Mouse (Mus musculus) ES-Bruce4 (cell line): ENCODE results near the gene Aim2.

Experiments used
- CTCF ChIP-seq: IDR thresholded peaks from one replicate; pipeline ENCODE4 v1.8.1; 2011; ENCODE audit warnings: low read depth, low read length
- EP300 ChIP-seq: IDR thresholded peaks from 2 replicates; pipeline ENCODE4 v1.6.1; 2011; ENCODE audit warnings: low read depth, low read length; ENCODE audit not compliant: insufficient read depth
- POLR2A ChIP-seq: IDR thresholded peaks from one replicate; pipeline ENCODE4 v1.8.1; 2011; ENCODE audit warnings: low read length; ENCODE audit not compliant: insufficient read depth

- no peak for TF ChIP-seq CTCF
- TF ChIP-seq POLR2A: no peak
- no peak for TF ChIP-seq EP300
These were observed 99.9 kb downstream of the Aim2 start for GRCm38 (mm10) chr1:173450621-173451020.
